Mouse (Mus musculus) forebrain, postnatal 0 days (tissue): ENCODE data around the gene Nos1ap. TPM values are rescaled to one million over a fixed set of nuclear protein-coding genes. Genes with fewer than 3 reads are reported as not detected.

Experiments
- ATAC-seq: fragments of 200-750 bp; cut with Nextera tagmentation; 2 replicates; pipeline ENCODE4 v1.8.0; 2017; ENCODE audit warnings: mild to moderate bottlenecking, moderate library complexity
- DNase-seq: peaks from one replicate; pipeline ENCODE4 v3.0.0-alpha.2; 2015
- H3K27ac ChIP-seq: fragments of 300-500 bp; sonication (generic); 2 replicates; pipeline ENCODE4 v1.5.1; 2014; ENCODE audit warnings: low read depth, mild to moderate bottlenecking, antibody characterized with exemption, low read length, moderate library complexity, mixed read lengths
- H3K27me3 ChIP-seq: fragments of 300-500 bp; sonication (generic); 2 replicates; pipeline ENCODE4 v1.6.1; 2014; ENCODE audit warnings: mild to moderate bottlenecking, low read length, mixed read lengths; ENCODE audit not compliant: insufficient read depth
- H3K36me3 ChIP-seq: fragments of 300-500 bp; sonication (generic); 2 replicates; pipeline ENCODE4 v1.6.1; 2014; ENCODE audit warnings: mild to moderate bottlenecking, moderate library complexity; ENCODE audit not compliant: insufficient read depth
- H3K4me1 ChIP-seq: fragments of 300-500 bp; sonication (generic); 2 replicates; pipeline ENCODE4 v1.6.1; 2014; ENCODE audit warnings: antibody characterized with exemption; ENCODE audit not compliant: insufficient read depth
- H3K4me2 ChIP-seq: fragments of 300-500 bp; sonication (generic); 2 replicates; pipeline ENCODE4 v1.6.1; 2014; ENCODE audit warnings: low read depth, mild to moderate bottlenecking, moderate library complexity
- H3K4me3 ChIP-seq: fragments of 300-500 bp; sonication (generic); 2 replicates; pipeline ENCODE4 v1.5.1; 2014; ENCODE audit warnings: low read depth, low read length, mixed read lengths
- H3K9ac ChIP-seq: fragments of 300-500 bp; sonication (generic); 2 replicates; pipeline ENCODE4 v1.6.1; 2014; ENCODE audit warnings: mild to moderate bottlenecking
- H3K9me3 ChIP-seq: fragments of 300-500 bp; sonication (generic); 2 replicates; pipeline ENCODE4 v1.6.1; 2016; ENCODE audit warnings: low read length
- CTCF ChIP-seq: sonication (generic); IDR thresholded peaks from 2 replicates; pipeline ENCODE4 v1.5.1; 2016; ENCODE audit warnings: antibody characterized with exemption, control low read depth, low read depth
- WGBS: fragments of 180-500 bp; shearing (Covaris S2); extraction: QIAGEN DNeasy Blood & Tissue Kit; methylation state at CpG from one replicate; pipeline ENCODE4 v1.1.7; 2014; 5-methylcytosine and 5-hydroxymethylcytosine counted together
- polyA plus RNA-seq: library from polyadenylated mRNA; unstranded; fragments of >200 nt; fragmentation: Nextera tagmentation; extraction: Ambion mirVana; gene quantifications from 2 replicates; pipeline ENCODE4 v1.2.1, GENCODE M21; 2015
- total RNA-seq: library from RNA; depleted of rRNA; stranded (reverse); fragments of >200 nt; gene quantifications from 2 replicates; pipeline ENCODE4 v1.2.3, GENCODE M21; 2014

Nos1ap gene
- total and polyA plus RNA-seq, 2 experiments from 2014 or later = 12.4 to 14.8 TPM

- DNase-seq = no peak
- ATAC-seq = no peak
- H3K9me3 ChIP-seq = no peaks in the 10 kb centered on the region
Observed at GRCm38 (mm10) chr1:170410402-170411191, 179.1 kb downstream of the Nos1ap start.

GRCm38 (mm10) chr1:170409091-170409490, 180.6 kb downstream of the Nos1ap start:
- no peak overlapping the region for H3K4me3 ChIP-seq
- no peak overlapping the region for H3K27ac ChIP-seq
- H3K9me3 ChIP-seq = no peaks in the 10 kb centered on the region
- no peaks in the 10 kb centered on the region for H3K27me3 ChIP-seq
- no peak overlapping the region for H3K9ac ChIP-seq
- DNase-seq = no peak
- 19% methylated on average over 4 of the region's 4 CpGs for WGBS
- no peaks in the 10 kb centered on the region for H3K36me3 ChIP-seq
- H3K4me1 ChIP-seq = no peaks in the 10 kb centered on the region
- no peak for ATAC-seq
- H3K4me2 ChIP-seq = no peak overlapping the region
- TF ChIP-seq CTCF = no peak

More at GRCm38 (mm10) chr1:170410402-170411191, 179.1 kb downstream of the Nos1ap start:
- Histone ChIP-seq H3K27me3 (no peaks in the 10 kb centered on the region), H3K4me2 (no peak overlapping the region), H3K9ac (no peak overlapping the region), H3K36me3 (no peaks in the 10 kb centered on the region), H3K27ac (no peak overlapping the region), H3K4me1 (no peaks in the 10 kb centered on the region), H3K4me3 (no peak overlapping the region)
- TF ChIP-seq CTCF = no peak
- WGBS = 85% methylated on average over 8 of the region's 8 CpGs

- no peaks in the 10 kb centered on the region for H3K36me3 ChIP-seq
- DNase-seq (no peak), ATAC-seq (no peak)
Observed at GRCm38 (mm10) chr1:170406921-170407320, 182.7 kb downstream of the Nos1ap start.

GRCm38 (mm10) chr1:170405152-170405551, 184.5 kb downstream of the Nos1ap start:
- H3K36me3 ChIP-seq = no peaks in the 10 kb centered on the region
- H3K4me3 ChIP-seq = no peak overlapping the region
- H3K27ac ChIP-seq = no peak overlapping the region
- H3K4me1 ChIP-seq = no peaks in the 10 kb centered on the region
- no peak for DNase-seq
- ATAC-seq = no peak
- no peak overlapping the region for H3K9ac ChIP-seq
- TF ChIP-seq CTCF = no peak
- H3K27me3 ChIP-seq = no peaks in the 10 kb centered on the region
- H3K4me2 ChIP-seq = no peak overlapping the region
- WGBS = 79% methylated on average over 2 of the region's 2 CpGs
- H3K9me3 ChIP-seq = no peaks in the 10 kb centered on the region

More at GRCm38 (mm10) chr1:170406921-170407320, 182.7 kb downstream of the Nos1ap start:
- Histone ChIP-seq H3K27me3 (no peaks in the 10 kb centered on the region), H3K9me3 (no peaks in the 10 kb centered on the region), H3K27ac (no peak overlapping the region), H3K4me1 (no peaks in the 10 kb centered on the region), H3K4me3 (no peak overlapping the region), H3K4me2 (no peak overlapping the region), H3K9ac (no peak overlapping the region)
- TF ChIP-seq CTCF = no peak
- 82% methylated on average over 8 of the region's 8 CpGs for WGBS

- no peaks in the 10 kb centered on the region for H3K9me3 ChIP-seq
- WGBS = 68% methylated on average over 4 of the region's 4 CpGs
- no peak overlapping the region for H3K9ac ChIP-seq
- DNase-seq (no peak), ATAC-seq (no peak)
- H3K36me3 ChIP-seq = no peaks in the 10 kb centered on the region
- H3K4me1 ChIP-seq = no peaks in the 10 kb centered on the region
- no peak for TF ChIP-seq CTCF
- no peaks in the 10 kb centered on the region for H3K27me3 ChIP-seq
- no peak overlapping the region for H3K4me2 ChIP-seq
- no peak overlapping the region for H3K27ac ChIP-seq
- no peak overlapping the region for H3K4me3 ChIP-seq
Observed at GRCm38 (mm10) chr1:170402682-170403081, 187.0 kb downstream of the Nos1ap start.

- Histone ChIP-seq H3K4me2 (no peak overlapping the region), H3K4me1 (no peaks in the 10 kb centered on the region), H3K27me3 (no peaks in the 10 kb centered on the region), H3K9me3 (no peaks in the 10 kb centered on the region), H3K9ac (no peak overlapping the region), H3K4me3 (no peak overlapping the region), H3K27ac (no peak overlapping the region), H3K36me3 (no peaks in the 10 kb centered on the region)
- no peak for TF ChIP-seq CTCF
- no peak for DNase-seq
- WGBS = 99% methylated on average over 4 of the region's 4 CpGs
- ATAC-seq = no peak
Observed at GRCm38 (mm10) chr1:170398866-170399265, 190.8 kb downstream of the Nos1ap start.

GRCm38 (mm10) chr1:170395101-170395500, 194.6 kb downstream of the Nos1ap start:
- WGBS = 78% methylated on average over 2 of the region's 2 CpGs
- H3K27ac ChIP-seq = no peak overlapping the region

More at GRCm38 (mm10) chr1:170395101-170395500, 194.6 kb downstream of the Nos1ap start:
- no peaks in the 10 kb centered on the region for H3K27me3 ChIP-seq
- TF ChIP-seq CTCF = no peak
- H3K9me3 ChIP-seq = no peaks in the 10 kb centered on the region
- no peak overlapping the region for H3K4me2 ChIP-seq
- no peak overlapping the region for H3K9ac ChIP-seq
- no peaks in the 10 kb centered on the region for H3K4me1 ChIP-seq
- no peaks in the 10 kb centered on the region for H3K36me3 ChIP-seq
- ATAC-seq = no peak
- DNase-seq = no peak
- H3K4me3 ChIP-seq = no peak overlapping the region
